Mouse (Mus musculus) urinary bladder, postnatal 14 days (tissue): ENCODE measurements around the gene Impg1.

Experiments used
- DNase-seq: peaks from one replicate; pipeline ENCODE4 v3.0.0; 2021; ENCODE audit warnings: low spot score

Impg1 gene

DNA sequence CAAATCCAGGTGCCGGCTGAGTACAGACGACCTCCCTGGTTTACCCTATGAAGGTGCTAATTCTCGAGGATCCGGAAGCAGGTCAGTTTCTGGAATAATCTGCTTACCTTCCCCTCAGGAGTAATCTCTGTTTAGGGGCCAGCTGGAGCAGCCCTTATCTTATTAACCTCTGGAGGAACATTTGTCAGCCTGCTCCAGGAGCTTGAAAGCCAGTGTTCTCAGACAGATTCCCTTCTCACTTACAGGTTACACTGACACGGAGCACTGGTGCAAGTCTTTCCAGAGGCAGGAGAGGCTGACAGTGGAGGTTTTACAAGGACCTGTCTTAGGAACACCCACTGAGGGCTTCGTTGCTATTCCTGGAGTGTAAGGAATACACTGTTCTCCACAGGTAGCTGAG lies at the start of gene Impg1:
Gene Impg1, minus strand, starts transcription at position 101 of the 400 bp plus-strand sequence.
- no peak for DNase-seq

DNA sequence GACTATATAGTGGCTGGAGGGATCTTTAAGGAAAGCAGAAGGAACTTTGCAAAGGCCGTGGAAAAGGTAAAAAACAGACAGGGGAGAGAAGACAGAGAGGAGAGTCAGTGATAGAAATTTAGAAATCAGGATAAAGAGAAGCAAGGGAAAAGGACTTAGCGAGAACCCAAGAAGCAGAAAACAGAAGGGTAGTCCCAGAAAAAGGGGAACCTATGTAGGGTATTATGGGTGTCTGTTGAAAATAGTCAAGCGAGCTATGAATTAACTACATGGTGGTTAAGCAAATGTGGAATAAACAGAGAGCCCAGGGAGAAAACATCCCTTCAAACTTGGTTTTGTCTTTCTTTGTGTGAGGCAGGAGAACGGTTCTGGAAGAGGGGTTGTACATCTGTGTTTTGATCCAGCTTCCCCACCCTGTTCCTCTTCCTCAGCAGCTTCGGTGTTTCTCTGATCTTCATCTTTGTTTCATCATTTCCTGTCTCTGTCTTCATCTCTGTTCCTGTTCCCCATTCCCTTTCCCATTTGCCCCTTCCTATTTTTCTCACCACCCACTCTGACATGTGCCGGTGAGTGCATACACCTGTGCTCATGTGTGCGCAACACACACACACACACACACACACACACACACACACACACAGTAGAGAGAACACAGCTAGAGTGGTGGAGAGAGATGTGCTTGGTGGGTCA lies 44.3 kb upstream of the Impg1 start:
- no peak for DNase-seq

DNA sequence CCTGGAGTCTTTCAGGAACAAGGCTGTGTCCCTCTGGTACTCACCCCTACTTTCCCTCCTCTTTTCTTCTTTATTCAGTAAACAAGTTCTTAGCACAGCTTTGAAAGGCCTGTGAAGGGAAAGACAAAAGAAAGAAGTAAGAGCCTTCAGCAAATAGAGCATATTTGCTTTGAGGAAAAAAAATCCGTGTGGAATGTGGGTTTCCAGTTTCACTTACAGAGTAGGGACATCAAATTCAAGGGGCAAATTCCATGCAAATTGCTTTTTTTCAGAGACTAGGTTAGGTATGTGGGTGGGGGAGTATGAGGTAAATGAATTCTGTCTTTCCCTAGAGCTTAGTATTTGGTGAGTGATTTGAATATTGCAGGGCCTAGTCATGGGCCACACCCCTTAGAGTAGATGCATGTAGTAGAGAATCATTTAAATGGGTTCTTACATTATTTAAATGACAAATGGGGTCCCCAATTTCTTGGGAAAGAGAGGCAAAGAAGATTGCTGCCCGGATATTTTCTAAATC lies 39.3 kb upstream of the Impg1 start:
- no peak for DNase-seq

DNA sequence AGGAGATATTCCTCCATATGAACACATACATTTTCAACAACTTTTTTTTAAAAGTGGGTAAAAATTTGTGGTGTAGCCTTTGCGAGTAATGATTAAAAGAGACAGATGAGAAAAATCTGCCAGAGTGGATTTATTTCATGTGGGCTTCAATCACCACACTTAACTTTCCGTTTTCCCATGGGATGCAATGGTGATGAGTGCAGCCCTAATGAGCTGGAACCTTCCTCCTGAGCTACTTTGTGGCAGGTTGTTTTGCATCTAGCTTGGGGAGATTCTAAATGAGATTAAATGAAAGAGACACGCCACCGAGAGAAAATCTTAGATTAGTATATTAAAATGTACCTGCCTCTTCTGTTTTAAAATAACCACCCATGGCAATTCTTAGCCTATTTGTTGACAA lies 26.3 kb upstream of the Impg1 start:
- no peak for DNase-seq

DNA sequence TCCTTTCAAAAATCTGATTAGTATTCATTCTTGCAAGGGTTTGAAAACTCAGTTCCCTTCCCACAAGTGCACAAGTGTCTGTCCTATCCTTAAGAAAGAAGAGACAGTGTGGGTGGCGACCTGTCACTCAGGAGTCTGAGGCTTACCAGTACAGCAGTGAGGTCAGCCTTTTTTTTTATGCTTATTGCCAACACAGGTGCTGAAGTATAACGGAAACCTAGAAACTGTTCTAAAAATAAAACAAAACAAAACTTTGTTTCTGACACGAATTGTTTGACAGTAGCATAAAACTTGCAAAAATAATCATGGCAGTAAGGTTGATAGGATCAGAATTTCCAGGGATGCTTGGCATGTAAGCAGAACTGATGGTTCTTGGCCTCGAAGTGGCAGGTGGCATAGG lies 4.9 kb downstream of the Impg1 start:
- no peak for DNase-seq

DNA sequence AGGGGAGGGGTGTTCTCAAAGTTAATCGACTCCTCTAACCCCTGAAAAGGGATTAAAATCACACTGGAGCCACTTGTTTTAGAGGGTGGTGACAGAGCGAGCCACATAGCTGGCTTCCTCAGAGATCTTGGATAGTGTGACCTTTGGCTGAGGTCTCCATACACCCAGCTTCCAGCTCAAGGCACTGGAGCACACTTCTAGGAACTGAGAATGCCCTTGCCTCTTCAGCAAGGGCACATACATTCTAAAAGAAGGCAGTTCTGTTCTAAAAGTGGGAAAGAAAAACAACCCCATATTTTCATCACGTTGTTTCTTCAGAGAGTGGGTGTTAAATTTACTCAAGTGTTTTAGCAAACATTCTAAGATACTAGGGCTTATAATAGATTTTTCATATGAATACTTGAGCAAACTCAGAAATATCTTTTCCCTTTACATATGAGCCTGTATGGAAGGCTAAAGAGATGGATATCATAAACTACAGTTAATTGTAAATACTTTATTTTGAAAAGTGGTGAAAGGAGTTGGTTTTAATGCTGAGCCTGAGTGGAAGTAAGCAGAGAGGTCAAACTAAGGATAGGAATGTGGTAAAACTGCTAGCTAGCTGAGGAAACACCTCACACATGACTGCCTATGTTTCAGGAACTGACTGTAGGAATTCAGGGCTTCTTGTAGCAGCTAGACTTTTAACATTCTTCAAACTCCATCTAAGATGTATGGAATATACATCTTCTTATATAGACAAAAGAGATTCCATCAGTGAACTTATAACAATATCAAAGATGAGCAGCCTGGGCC lies 14.6 kb downstream of the Impg1 start:
- DNase-seq = no peak

DNA sequence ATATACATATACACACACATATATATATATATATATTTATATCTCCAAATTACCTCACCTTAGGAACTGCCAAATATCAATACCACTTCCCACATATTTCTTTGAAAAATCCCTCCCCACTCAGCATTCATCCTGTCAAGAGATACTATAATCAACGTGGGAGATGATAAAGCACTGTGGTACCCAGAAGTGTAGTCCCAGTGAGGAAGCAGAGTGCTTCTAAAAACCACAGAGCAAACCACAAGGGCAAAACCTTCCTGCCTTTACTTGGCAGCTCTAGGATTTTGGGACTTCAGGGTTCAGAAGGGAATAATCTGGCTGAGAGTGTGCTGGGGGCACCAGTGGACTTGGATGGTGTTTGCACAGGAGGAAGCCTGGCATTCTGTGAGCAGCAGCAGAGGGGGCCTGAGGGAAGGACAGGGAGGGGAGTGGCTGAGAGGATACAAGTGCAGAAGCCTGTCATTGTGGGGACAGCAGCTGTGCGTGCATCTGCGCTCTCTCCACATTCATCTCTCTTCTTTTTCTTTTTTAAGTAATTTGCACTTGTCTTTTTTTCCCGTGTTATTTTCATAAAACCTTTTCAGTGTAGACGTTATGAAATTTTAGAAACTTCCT lies 24.1 kb downstream of the Impg1 start:
- no peak for DNase-seq

DNA sequence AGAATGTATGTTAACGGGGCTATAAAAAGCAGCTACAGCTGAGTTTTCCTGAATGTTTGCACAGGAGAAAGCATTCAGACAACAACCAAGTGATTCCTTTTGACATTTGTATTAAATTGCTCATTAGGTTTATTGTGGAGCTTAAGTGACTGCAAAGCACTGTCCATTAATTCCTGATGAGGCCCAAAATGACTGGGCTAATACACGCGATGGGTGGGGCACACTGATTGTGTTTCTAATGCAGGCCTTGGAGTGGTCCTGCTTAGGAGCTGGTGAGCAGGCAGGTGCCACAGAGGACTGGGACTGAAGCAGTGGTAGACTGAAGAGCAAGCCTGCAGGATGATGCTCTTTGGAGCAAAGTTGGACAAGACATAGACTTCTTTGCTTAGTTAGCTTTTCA lies 73.9 kb downstream of the Impg1 start:
- no peak for DNase-seq

DNA sequence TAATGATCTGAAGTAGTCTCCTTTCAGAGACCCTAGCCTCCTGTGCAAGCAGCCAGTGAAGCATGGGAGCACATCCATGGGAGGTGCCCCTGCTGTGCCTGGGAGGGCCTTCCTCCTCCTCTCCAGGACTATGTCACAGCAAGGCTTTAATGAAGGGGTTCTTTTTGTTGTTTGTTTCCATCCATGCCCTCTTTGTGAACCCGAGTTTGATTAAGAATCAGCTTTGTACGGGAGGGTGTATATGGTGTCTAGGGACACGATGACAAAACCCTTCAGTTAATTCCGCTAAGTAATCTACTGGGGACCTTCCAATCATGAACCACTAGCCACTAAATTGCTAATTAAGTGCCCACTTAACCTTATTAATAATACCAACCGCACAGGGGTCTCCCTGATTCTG lies 74.3 kb downstream of the Impg1 start:
- no peak for DNase-seq

DNA sequence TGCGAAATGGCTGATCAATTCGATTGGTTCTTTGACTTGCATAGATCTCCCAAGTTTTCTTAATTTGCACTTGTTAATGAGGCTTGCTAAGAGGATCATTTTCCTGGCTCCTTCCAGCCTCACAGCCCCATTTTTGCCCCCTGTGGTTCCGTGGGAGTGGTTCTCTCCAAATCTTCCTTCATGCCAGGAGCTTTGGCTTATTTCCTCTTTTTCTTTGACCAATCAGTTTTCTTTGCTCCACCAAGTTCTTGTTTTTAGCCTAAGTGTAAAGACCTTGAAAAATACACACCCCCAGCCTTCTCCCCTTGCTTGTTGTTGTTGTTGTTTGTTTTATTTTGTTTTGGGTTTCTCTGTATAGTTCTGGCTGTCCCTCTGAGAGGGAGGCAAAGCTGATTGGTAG lies 77.4 kb downstream of the Impg1 start:
- DNase-seq = no peak

DNA sequence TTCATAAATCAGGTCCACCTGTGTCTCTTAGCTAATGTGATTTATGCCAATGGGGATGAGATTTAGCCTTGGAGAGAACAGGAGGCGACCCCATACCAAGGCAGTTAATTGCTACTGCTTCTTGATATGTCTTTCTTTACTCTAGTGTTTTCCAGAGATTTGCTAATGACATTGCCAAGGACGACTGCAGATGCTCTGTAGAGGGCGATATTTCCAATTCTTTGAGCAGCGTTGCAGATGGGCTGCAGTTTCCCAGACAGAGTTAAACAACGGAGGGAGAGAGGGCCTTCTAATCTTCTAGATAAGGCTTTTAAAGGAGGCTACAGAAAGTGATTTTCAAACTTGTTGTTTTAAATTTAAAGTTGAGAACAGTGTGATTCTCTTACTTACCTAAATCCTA lies 78.8 kb downstream of the Impg1 start:
- no peak for DNase-seq

DNA sequence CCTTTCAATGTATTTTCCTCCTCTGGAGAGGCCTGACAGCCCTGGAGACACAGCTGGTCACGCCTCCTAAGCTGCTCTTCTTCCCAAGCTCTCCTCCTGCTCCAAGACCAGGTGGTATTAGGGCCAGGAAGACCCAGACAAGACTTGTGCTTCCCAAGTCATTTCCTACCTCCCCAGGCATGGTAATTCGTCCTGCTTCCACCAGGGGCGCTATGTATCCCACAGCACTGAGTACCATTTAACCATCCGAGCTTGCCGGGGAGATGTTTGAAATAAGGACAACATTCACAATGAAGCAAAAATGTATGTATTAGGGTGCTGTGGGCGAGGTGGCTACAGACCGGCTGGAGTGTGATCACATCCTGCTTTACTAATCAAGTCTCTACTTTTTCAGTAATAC lies 79.3 kb downstream of the Impg1 start:
- peak; percentile 9 for DNase-seq

DNA sequence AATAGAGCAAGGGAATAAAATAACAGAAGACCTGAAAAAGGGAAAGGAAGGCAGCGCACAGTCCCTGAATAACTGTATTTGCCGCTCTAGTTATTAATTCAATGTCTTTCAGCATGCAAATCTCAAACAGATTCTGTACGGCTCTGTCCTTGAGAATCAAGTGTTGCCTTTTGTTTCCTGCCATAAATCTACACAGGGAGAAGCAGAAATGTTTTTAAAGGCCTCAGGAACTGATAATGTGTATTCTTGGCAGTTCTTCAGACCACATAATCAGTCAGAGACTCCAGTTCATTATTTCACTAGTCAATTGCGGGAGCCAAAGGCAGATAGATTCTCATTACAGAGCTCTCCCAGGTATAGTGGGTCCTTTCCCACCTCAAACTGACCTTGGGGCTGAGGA lies 82.6 kb downstream of the Impg1 start:
- DNase-seq = no peak

DNA sequence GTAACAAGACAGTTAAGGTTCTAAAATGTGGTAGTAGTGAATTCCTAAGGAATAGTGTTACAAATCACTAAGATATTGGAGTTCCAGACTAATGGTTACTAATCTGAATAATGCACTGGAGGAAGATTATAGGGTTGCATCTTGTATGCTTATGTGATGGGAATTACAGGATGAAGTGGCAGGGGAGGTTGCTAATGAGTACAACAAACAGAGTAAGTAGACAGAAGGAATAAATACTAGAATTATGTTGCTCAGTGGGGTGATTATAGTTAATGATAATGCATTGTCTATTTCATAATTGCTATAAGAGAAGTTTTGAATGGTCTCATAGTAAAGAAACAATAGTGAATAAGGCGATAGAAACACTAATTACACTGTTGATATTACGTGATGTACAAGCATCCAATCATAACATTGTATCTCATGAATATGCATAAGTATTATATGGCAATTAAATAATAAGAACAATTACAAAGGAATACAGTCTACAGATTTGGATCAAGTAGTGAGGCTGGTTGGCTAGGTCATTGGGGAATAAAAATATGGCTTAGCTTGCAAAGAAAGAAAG lies 85.1 kb downstream of the Impg1 start:
- DNase-seq = no peak

DNA sequence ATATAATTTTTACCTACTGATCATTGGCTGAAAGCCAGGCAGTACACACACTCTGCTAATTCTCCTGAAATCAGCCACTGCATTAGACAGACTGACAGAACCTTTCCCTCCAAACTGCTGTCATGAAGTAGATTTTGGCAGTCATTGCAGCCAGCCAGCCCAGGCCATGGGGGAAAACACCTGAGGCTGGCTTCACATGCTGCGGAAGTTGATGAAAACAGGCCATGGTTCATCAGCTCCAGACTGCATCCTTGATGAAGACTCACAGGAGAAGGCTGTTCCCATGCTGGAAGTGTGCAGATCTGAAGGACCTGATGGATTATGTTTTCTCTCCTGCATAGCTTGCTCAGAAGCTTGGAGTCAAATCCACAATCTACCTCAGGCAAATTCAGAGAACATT lies 91.2 kb downstream of the Impg1 start:
- no peak for DNase-seq

DNA sequence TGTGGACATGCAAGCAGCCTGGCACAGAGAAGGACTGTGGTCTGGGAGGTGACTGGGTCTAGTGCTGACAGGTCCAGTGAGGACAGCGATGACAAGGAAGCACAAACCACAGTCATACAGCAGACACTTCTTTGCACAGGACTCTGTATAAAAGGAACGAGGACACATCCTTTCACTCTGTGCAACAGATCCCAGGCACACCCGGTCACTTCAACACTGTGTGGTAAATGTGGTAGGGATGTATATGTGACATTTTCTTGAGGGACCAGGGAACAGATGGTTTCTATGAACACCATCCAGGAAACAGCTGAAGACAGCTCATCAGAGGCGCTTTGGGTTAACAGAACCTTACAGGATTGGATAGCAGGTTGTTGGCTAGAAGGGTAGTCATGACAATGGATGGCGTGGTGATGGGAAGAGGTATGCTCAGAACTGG lies 92.0 kb downstream of the Impg1 start:
- DNase-seq = no peak

DNA sequence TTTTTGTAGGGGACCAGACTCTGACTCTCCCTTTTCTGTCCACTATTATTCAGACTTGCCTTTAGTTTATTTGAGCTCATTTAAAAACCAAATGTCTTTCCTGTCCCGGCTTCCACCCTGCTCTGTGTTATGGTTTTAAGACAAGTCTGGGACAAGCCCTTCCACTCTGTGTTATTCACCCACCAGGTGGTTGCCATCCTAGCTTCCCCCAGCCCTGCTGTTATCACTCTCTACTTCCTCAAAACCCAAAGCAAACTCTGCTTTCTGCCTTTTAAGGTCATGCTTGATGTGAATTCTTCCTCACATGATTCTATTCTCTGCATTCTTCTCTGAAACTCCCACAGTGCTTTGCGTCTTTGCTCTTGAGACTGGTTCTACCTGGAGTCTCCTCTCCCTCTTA lies 96.6 kb downstream of the Impg1 start:
- DNase-seq = no peak

DNA sequence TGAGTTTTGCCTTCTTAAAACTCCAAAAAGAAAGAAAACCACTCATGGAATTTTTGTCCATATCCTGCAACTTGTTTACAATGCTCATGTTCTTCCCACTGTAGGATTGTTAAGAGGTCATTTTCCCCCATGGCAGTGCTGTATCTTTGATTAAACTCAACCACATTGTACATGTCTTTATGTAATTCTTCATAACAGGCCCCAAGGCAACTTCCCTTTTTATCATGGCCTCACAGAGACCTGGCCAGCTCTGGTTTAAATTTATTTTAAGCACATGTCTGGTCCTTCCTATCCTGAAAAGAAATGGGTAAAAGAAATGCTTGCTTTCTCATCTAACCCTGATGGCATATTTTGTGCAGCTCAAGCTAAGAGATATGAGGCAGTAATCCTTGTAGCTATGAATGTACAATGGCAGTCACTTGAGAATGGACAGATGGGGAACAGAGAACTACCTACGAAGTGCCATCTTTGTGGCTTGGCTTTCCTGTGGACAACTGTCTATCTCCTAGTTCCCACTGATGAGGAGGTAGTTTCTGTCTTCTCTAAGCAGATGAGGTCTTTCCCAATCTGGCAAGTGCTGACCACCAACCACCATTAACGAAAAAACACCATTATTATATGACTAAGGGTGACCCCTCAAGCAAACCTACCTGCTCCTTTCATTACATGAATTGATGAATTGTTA lies 97.6 kb downstream of the Impg1 start:
- DNase-seq = no peak

DNA sequence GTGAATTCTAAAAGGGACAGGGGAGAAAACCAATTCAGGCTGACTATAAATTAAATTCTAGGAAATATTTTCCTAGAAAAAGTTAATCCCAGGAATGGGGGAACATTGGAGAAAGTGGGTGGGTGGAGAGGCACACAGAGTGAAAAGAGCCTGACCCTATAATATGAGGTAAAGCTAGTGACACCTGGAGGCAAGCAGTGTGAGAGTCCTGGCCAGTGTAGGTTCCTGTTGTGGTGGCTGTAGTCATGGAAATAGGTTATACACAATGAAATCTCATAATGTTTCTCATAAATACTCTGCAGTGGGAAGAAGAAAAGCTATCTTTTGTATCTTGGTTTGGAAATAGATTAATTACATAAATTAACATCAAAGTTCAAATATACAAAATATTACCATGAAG lies 105.2 kb downstream of the Impg1 start:
- no peak for DNase-seq

DNA sequence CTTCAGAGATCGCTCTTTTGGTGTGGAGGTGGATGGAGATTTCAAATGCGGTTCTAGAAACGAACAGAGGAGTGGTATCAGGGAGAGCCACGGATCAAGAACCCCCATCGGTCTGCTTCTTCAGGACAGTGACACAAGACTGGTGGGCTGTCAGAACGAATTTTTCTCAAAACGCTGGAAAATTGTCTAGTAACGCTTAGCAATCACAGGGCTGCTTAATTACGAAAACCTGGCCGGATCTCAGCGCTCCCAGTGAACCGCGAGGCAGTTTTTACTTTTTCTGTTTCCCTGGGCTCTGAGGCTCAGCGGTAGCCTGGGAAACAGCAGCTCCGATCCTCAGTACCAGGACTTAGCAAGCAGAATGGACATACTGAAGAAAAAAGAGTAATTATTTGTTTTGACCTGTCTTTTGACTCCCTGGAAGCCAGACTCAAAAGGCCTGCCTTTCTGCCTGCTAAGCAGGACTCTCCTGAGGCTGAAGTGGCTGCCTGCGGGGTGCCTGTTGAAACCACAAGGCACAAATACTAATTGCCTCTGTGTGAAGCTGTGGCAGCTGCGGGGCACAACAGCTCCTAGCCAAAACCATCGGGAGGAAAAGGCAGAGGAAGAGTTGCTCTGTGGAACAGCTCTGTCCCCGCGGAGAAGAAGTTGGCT lies 113.5 kb downstream of the Impg1 start:
- DNase-seq = no peak

DNA sequence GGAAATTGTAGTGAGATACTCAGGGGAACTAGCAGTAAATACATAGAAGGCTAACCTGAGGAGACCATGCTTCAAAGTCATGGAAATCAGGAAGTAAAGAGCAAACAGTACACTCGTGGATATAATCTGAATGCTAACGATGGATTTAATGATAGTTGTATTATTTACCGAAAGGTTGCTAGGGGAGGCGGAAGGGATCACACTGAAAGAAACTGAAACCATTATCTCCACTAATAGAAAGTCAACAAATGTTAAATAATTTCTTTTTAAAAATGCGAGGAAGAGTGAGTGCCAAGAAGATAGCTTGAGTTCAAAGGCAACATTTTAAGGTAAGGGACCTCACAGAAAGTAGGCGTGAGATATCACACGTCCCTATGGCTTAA lies 114.0 kb downstream of the Impg1 start:
- no peak for DNase-seq
